Mouse (Mus musculus) bone marrow, adult 2 months (tissue): ENCODE measurements around the gene Hist2h2bb. TPM values are rescaled to one million over a fixed set of nuclear protein-coding genes. Genes with fewer than 3 reads are reported as not detected.

Source experiments
- H3K27ac ChIP-seq: fragments of 200-500 bp; 2 replicates; pipeline ENCODE4 v1.5.1; 2012; ENCODE audit warnings: low read depth, mild to moderate bottlenecking, control low read depth, inconsistent platforms, low read length; ENCODE audit not compliant: control insufficient read depth, poor library complexity, insufficient read depth
- H3K4me1 ChIP-seq: fragments of 200-500 bp; 2 replicates; pipeline ENCODE4 v1.6.1; 2011; ENCODE audit warnings: low read length; ENCODE audit not compliant: control insufficient read depth, insufficient read depth
- H3K4me3 ChIP-seq: fragments of 200-500 bp; replicated peaks from 2 replicates; pipeline ENCODE3; 2011; ENCODE audit warnings: mild to moderate bottlenecking, low read depth, low read length, control low read depth; ENCODE audit not compliant: control insufficient read depth
- CTCF ChIP-seq: fragments of 200-500 bp; IDR thresholded peaks from 2 replicates; pipeline ENCODE4 v1.5.1; 2011; ENCODE audit warnings: low read length, control low read depth; ENCODE audit not compliant: control insufficient read depth, insufficient read depth
- POLR2A ChIP-seq: fragments of 200-500 bp; IDR thresholded peaks from 2 replicates; pipeline ENCODE4 v1.6.1; 2011; ENCODE audit warnings: low read depth, mild to moderate bottlenecking, control low read depth, low read length, borderline replicate concordance; ENCODE audit not compliant: control insufficient read depth
- WGBS: fragments of 180-500 bp; shearing (Covaris S2); methylation state at CpG from one replicate; pipeline ENCODE4 v1.1.7; 2018; 5-methylcytosine and 5-hydroxymethylcytosine counted together
- polyA plus RNA-seq: library from polyadenylated mRNA; stranded (reverse); fragments of >200 nt; gene quantifications from 2 replicates; pipeline ENCODE4 v1.2.4, GENCODE M21; 2011; ENCODE audit warnings: low replicate concordance; ENCODE audit not compliant: missing spikeins, insufficient read depth, insufficient read length

Hist2h2bb gene
- polyA plus RNA-seq, 1 experiment: 132 TPM

- WGBS: 76% methylated on average over 3 of the region's 3 CpGs
- no peaks in the 10 kb centered on the region; the same call in 1 of the 2 replicates for H3K4me1 ChIP-seq
- TF ChIP-seq POLR2A: no peak
- TF ChIP-seq CTCF: no peak
- H3K27ac ChIP-seq: no peak overlapping the region
- H3K4me3 ChIP-seq: no peak overlapping the region
These were observed 12.4 kb upstream of the Hist2h2bb start for GRCm38 (mm10) chr3:96257190-96257589.

- Histone ChIP-seq H3K4me3 (no peak overlapping the region), H3K4me1 (no peaks in the 10 kb centered on the region; the same call in 1 of the 2 replicates), H3K27ac (no peak overlapping the region)
- TF ChIP-seq CTCF (no peak), POLR2A (no peak)
- 88% methylated on average over 5 of the region's 5 CpGs for WGBS
These were observed 9.3 kb upstream of the Hist2h2bb start for GRCm38 (mm10) chr3:96260220-96260619.

DNA sequence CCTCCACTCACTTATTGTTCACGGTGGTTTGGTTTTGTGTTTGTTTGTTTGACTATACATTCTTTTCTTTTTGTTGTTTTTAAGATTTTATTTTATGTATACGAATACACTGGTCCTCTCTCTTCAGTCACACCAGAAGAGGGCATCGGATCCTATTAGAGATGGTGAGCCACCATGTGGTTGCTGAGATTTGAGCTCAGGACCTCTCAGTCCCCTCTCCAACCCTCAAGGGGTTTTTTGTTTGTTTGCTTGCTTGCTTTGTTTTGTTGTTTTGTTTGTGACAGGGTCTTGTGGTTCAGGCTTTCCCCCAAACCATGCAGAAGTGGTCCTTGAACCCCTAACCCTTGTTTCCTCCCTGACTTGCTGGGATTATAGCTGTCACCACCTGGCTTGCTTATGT, 7.9 kb upstream of the Hist2h2bb start:
- Histone ChIP-seq H3K4me1 (no peaks in the 10 kb centered on the region; the same call in 1 of the 2 replicates), H3K27ac (peak overlapping the region; percentile 98), H3K4me3 (peak overlapping the region; percentile 38)
- TF ChIP-seq CTCF: no peak
- no peak for TF ChIP-seq POLR2A
- 49% methylated on average over 3 of the region's 3 CpGs for WGBS

GRCm38 (mm10) chr3:96262216-96262875, 7.2 kb upstream of the Hist2h2bb start:
- TF ChIP-seq POLR2A (peak; percentile 56), CTCF (no peak; the same call in 1 of the 2 replicates)
- H3K27ac ChIP-seq: peak overlapping the region; percentile 98
- WGBS: under 1% methylated on average over 19 of the region's 19 CpGs
- peak overlapping the region; percentile 74 for H3K4me3 ChIP-seq
- no peaks in the 10 kb centered on the region; the same call in 1 of the 2 replicates for H3K4me1 ChIP-seq

- no peaks in the 10 kb centered on the region; the same call in 1 of the 2 replicates for H3K4me1 ChIP-seq
- H3K27ac ChIP-seq: peak within 1 kb of the TSS; percentile 98
- TF ChIP-seq CTCF: peak; percentile 26; the same call in 1 of the 2 replicates
- peak; percentile 100 for TF ChIP-seq POLR2A
- peak within 1 kb of the TSS; percentile 74 for H3K4me3 ChIP-seq
- under 1% methylated on average over 40 of the region's 40 CpGs for WGBS
These were observed 6.5 kb upstream of the Hist2h2bb start, which contains the start of gene Hist2h4 for GRCm38 (mm10) chr3:96262979-96263550. Gene Hist2h4, minus strand, starts transcription at chr3:96263311.

DNA sequence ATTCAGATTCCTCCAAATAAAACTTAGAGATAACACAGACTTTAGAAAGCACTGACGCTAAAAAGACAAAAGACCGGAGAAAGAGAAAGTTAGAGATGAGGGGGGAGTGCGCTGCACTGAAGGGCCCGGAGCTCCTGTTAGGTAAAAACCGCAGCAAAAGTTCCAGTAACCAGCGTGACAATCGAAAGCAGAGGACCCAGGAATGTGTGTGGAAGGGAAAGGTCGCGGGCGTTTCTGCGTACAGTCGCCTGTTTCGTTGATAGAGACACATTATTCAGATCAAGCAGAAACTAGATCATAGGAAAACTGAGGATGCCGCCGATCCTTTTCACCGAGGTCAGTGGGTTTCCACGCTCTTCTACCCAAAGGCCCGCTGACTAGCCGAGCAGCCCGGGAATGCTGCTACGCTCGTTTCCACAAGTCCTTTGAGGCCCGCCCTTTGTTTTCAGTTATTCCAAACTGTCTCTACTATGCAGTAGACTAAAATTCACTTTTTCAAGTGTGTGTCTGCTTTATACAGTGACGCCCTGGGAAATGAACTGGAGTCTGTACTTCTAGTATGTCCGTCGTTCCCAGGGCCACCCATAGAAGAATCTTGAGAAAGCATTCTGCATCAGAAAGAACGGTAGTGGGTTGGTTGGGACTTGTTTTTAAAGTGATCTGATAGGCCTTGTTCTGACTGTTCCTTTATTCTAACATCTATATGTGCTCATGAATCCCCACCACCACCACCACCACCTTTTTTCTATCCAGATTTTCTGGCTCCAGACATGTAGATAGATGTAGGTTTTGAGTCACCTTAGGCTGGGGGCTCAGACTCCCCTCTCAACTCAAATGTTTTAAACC, 5.8 kb upstream of the Hist2h2bb start:
- Histone ChIP-seq H3K4me1 (no peaks in the 10 kb centered on the region; the same call in 1 of the 2 replicates), H3K4me3 (peak overlapping the region; percentile 57), H3K27ac (peak overlapping the region; percentile 97)
- no peak for TF ChIP-seq CTCF
- TF ChIP-seq POLR2A: no peak
- under 1% methylated on average over 27 of the region's 27 CpGs for WGBS

GRCm38 (mm10) chr3:96264404-96264949, 5.1 kb upstream of the Hist2h2bb start:
- WGBS: 53% methylated on average over 7 of the region's 7 CpGs
- peak overlapping the region; percentile 97; the same call in 1 of the 2 replicates for H3K27ac ChIP-seq
- H3K4me1 ChIP-seq: no peaks in the 10 kb centered on the region; the same call in 1 of the 2 replicates
- TF ChIP-seq CTCF: no peak
- TF ChIP-seq POLR2A: no peak
- H3K4me3 ChIP-seq: peak overlapping the region; percentile 26
